Mouse (Mus musculus): ENCODE data around the gene Fam193b.

- TF ChIP-seq POLR2A (IDR thresholded peaks at IDR 0.05; ENCODE audit: borderline replicate concordance, low read depth, low read length) (no peak), CTCF (IDR thresholded peaks at IDR 0.05; ENCODE audit: low read depth, low read length) (no peak)
Observed at GRCm38 (mm10) chr13:55523951-55524600, 46.8 kb downstream of the Fam193b start.
